Mouse (Mus musculus) MEL (cell line): ENCODE results near the gene Gtpbp6. TPM values are rescaled to one million over a fixed set of nuclear protein-coding genes. Genes with fewer than 3 reads are reported as not detected.

ENCODE experiments used
- DNase-seq: peaks from one replicate; pipeline ENCODE4 v3.0.0; 2011; ENCODE audit warnings: low read depth, low spot score
- H3K27ac ChIP-seq: 2 replicates; pipeline ENCODE4 v1.5.1; 2012; ENCODE audit warnings: low read depth, mild to moderate bottlenecking, control low read depth, low read length, moderate library complexity; ENCODE audit not compliant: control insufficient read depth
- H3K27me3 ChIP-seq, 2 experiments: fragments of 150-350 bp in 1 of 2; sonication (generic) in 1 of 2; 2 replicates each; pipeline ENCODE4 v1.6.1; 2012; ENCODE audit warnings: low read length in 2 of 2, mild to moderate bottlenecking in 2 of 2, improper control_type of control experiment in 1 of 2, moderate library complexity in 1 of 2; ENCODE audit not compliant: insufficient read depth in 2 of 2, control insufficient read depth in 1 of 2
- H3K36me3 ChIP-seq, 2 experiments: 2 replicates each; pipeline ENCODE4 v1.6.1; 2012 to 2014; ENCODE audit warnings: low read length in 2 of 2, improper control_type of control experiment in 1 of 2, inconsistent platforms in 1 of 2, mild to moderate bottlenecking in 1 of 2; ENCODE audit not compliant: insufficient read depth in 2 of 2, control insufficient read depth in 1 of 2
- H3K4me1 ChIP-seq, 2 experiments: fragments of 150-350 bp in 1 of 2; sonication (generic) in 1 of 2; 2 replicates each; pipeline ENCODE4 v1.6.1; 2012; ENCODE audit warnings: low read length in 2 of 2, improper control_type of control experiment in 1 of 2, mild to moderate bottlenecking in 1 of 2; ENCODE audit not compliant: insufficient read depth in 2 of 2, control insufficient read depth in 1 of 2
- H3K4me3 ChIP-seq, 2 experiments: fragments of 150-350 bp in 1 of 2; sonication (generic) in 1 of 2; 2 replicates each; pipeline ENCODE4 v1.5.1; 2012; ENCODE audit warnings: low read depth in 2 of 2, low read length in 2 of 2, mild to moderate bottlenecking in 2 of 2, moderate library complexity in 2 of 2, control low read depth in 1 of 2, improper control_type of control experiment in 1 of 2; ENCODE audit not compliant: control insufficient read depth in 1 of 2, insufficient read depth in 1 of 2
- H3K79me2 ChIP-seq: 2 replicates; pipeline ENCODE4 v1.6.1; 2012; ENCODE audit warnings: mild to moderate bottlenecking, low read length, moderate library complexity; ENCODE audit not compliant: control insufficient read depth, poor library complexity, insufficient read depth
- H3K9ac ChIP-seq: 2 replicates; pipeline ENCODE4 v1.6.1; 2012; ENCODE audit warnings: low read depth, mild to moderate bottlenecking, control low read depth, low read length, moderate library complexity; ENCODE audit not compliant: control insufficient read depth, poor library complexity, severe bottlenecking
- H3K9me3 ChIP-seq: fragments of 150-350 bp; sonication (generic); replicated peaks from 2 replicates; pipeline ENCODE4 v1.6.1; 2012; ENCODE audit warnings: mild to moderate bottlenecking, low read length, improper control_type of control experiment, moderate library complexity; ENCODE audit not compliant: insufficient read depth
- CHD1 ChIP-seq: IDR thresholded peaks from 2 replicates; pipeline ENCODE4 v1.6.1; 2012; ENCODE audit warnings: low read depth, mild to moderate bottlenecking, inconsistent platforms, low read length, improper control_type of control experiment
- CHD2 ChIP-seq: IDR thresholded peaks from 2 replicates; pipeline ENCODE4 v1.6.1; 2011; ENCODE audit warnings: low read length, improper control_type of control experiment
- E2F4 ChIP-seq: IDR thresholded peaks from 2 replicates; pipeline ENCODE4 v1.6.1; 2011; ENCODE audit warnings: low read depth, low read length, improper control_type of control experiment, borderline replicate concordance
- ELF1 ChIP-seq: IDR thresholded peaks from 2 replicates; pipeline ENCODE4 v1.6.1; 2014; ENCODE audit warnings: low read depth, mild to moderate bottlenecking, inconsistent platforms, low read length, improper control_type of control experiment, moderate library complexity
- GABPA ChIP-seq: IDR thresholded peaks from 2 replicates; pipeline ENCODE4 v1.6.1; 2012; ENCODE audit warnings: low read depth, mild to moderate bottlenecking, inconsistent platforms, low read length, improper control_type of control experiment, moderate library complexity
- GATA1 ChIP-seq: IDR thresholded peaks from 2 replicates; pipeline ENCODE4 v1.6.1; 2011; ENCODE audit warnings: low read depth, low read length, improper control_type of control experiment
- JUND ChIP-seq: IDR thresholded peaks from 2 replicates; pipeline ENCODE4 v1.6.1; 2011; ENCODE audit warnings: low read depth, mild to moderate bottlenecking, improper control_type of control experiment, low read length
- MEF2A ChIP-seq: IDR thresholded peaks from 2 replicates; pipeline ENCODE4 v1.6.1; 2014; ENCODE audit warnings: low read depth, mild to moderate bottlenecking, inconsistent platforms, low read length, improper control_type of control experiment; ENCODE audit not compliant: poor library complexity, insufficient replicate concordance, severe bottlenecking; ENCODE audit errors: extremely low read depth
- MYB ChIP-seq: IDR thresholded peaks from 2 replicates; pipeline ENCODE4 v1.6.1; 2011; ENCODE audit warnings: mild to moderate bottlenecking, low read depth, low read length, improper control_type of control experiment
- MYC ChIP-seq: IDR thresholded peaks from 2 replicates; pipeline ENCODE4 v1.6.1; 2011; ENCODE audit warnings: low read depth, mild to moderate bottlenecking, low read length, improper control_type of control experiment, moderate library complexity
- NELFE ChIP-seq: IDR thresholded peaks from 2 replicates; pipeline ENCODE4 v1.6.1; 2011; ENCODE audit warnings: low read depth, low read length, improper control_type of control experiment
- NRF1 ChIP-seq: IDR thresholded peaks from 2 replicates; pipeline ENCODE4 v1.6.1; 2014; ENCODE audit warnings: low read depth, mild to moderate bottlenecking, inconsistent platforms, low read length, improper control_type of control experiment, moderate library complexity; ENCODE audit not compliant: poor library complexity, insufficient read depth, severe bottlenecking
- POLR2A ChIP-seq, 2 experiments: IDR thresholded peaks; 2 replicates each; pipeline ENCODE4 v1.6.1; 2011 to 2012; ENCODE audit warnings: low read length in 2 of 2, mild to moderate bottlenecking in 2 of 2, control low read depth in 1 of 2, improper control_type of control experiment in 1 of 2, low read depth in 1 of 2, moderate library complexity in 1 of 2; ENCODE audit not compliant: control insufficient read depth in 1 of 2, insufficient read depth in 1 of 2, poor library complexity in 1 of 2
- RAD21 ChIP-seq: IDR thresholded peaks from 2 replicates; pipeline ENCODE4 v1.6.1; 2011; ENCODE audit warnings: mild to moderate bottlenecking, low read depth, low read length, improper control_type of control experiment
- TAL1 ChIP-seq: IDR thresholded peaks from 2 replicates; pipeline ENCODE4 v1.6.1; 2012; ENCODE audit warnings: mild to moderate bottlenecking, inconsistent platforms, low read length, moderate library complexity, mixed read lengths
- TCF12 ChIP-seq: IDR thresholded peaks from 2 replicates; pipeline ENCODE4 v1.6.1; 2014; ENCODE audit warnings: low read depth, mild to moderate bottlenecking, inconsistent platforms, low read length, improper control_type of control experiment, moderate library complexity
- UBTF ChIP-seq: IDR thresholded peaks from 2 replicates; pipeline ENCODE4 v1.6.1; 2012; ENCODE audit warnings: low read depth, mild to moderate bottlenecking, inconsistent platforms, low read length, improper control_type of control experiment, moderate library complexity, borderline replicate concordance; ENCODE audit not compliant: insufficient read depth
- USF1 ChIP-seq: IDR thresholded peaks from 2 replicates; pipeline ENCODE4 v1.6.1; 2014; ENCODE audit warnings: low read depth, mild to moderate bottlenecking, inconsistent platforms, low read length, improper control_type of control experiment, moderate library complexity
- ZNF384 ChIP-seq: IDR thresholded peaks from 2 replicates; pipeline ENCODE4 v1.6.1; 2012; ENCODE audit warnings: low read depth, mild to moderate bottlenecking, inconsistent platforms, low read length, improper control_type of control experiment
- polyA plus RNA-seq, 2 experiments: library from polyadenylated mRNA; stranded (reverse) in 1 of 2; unstranded in 1 of 2; fragments of >175 nt in 1 of 2; fragments of >200 nt in 1 of 2; gene quantifications; 2 replicates each; pipeline versions ENCODE4 v1.2.1 to v1.2.4; 2012; ENCODE audit warnings: low replicate concordance in 2 of 2, low read depth in 1 of 2; ENCODE audit not compliant: insufficient read length in 2 of 2, insufficient read depth in 1 of 2, missing spikeins in 1 of 2
- total RNA-seq: library from RNA; depleted of rRNA; stranded (reverse); fragments of 300-350 nt; gene quantifications from 2 replicates; pipeline ENCODE4 v1.2.3, GENCODE M21; 2012

Gtpbp6 gene
- total and polyA plus RNA-seq, 3 experiments: 50.2 to 59.1 TPM; not detected in 1

- no peak for DNase-seq
- Histone ChIP-seq H3K36me3 (peaks cover 0 to 8% of the 10 kb centered on the region in 2 experiments; a peak in 3 of 4 replicates), H3K9ac (peak overlapping the region; percentile 84), H3K79me2 (peaks cover 19% of the 10 kb centered on the region), H3K9me3 (no peaks in the 10 kb centered on the region), H3K27me3 (no peaks in the 10 kb centered on the region), H3K27ac (peak overlapping the region; percentile 63), H3K4me3 (peak overlapping the region; percentile 81 to 87), H3K4me1 (peaks cover 6 to 7% of the 10 kb centered on the region in 2 experiments)
- TF ChIP-seq NRF1: peak; percentile 68
- 0 out of 2 replicates have a peak, but pooled peaks have one; percentile 25 for TF ChIP-seq USF1
- TF ChIP-seq POLR2A (IDR thresholded peaks at IDR 0.05; ENCODE audit: control insufficient read depth in 1 of 2, insufficient read depth in 1 of 2, low read depth in 1 of 2, low read length in 2 of 2, poor library complexity in 1 of 2): no peak
Observed at GRCm38 (mm10) chr5:110106901-110107564, 964 bp downstream of the Gtpbp6 start.

- peaks cover 6 to 7% of the 10 kb centered on the region in 2 experiments for H3K4me1 ChIP-seq
- TF ChIP-seq TCF12 (no peak), POLR2A (IDR thresholded peaks at IDR 0.05; ENCODE audit: control insufficient read depth in 1 of 2, insufficient read depth in 1 of 2, low read depth in 1 of 2, low read length in 2 of 2, poor library complexity in 1 of 2) (0 out of 4 replicates have a peak, but pooled peaks of 1 of the 2 experiments have one; percentile 15)
- TF ChIP-seq, all 39 proteins: peak for 1
- no peak overlapping the region for H3K9ac ChIP-seq
- peaks cover 19% of the 10 kb centered on the region for H3K79me2 ChIP-seq
- peak overlapping the region in 1 of 2 experiments; percentile 81; a peak in 1 of 4 replicates for H3K4me3 ChIP-seq
- H3K27ac ChIP-seq: no peak overlapping the region
- peaks cover 0 to 8% of the 10 kb centered on the region in 2 experiments; a peak in 3 of 4 replicates for H3K36me3 ChIP-seq
- no peaks in the 10 kb centered on the region for H3K9me3 ChIP-seq
- no peaks in the 10 kb centered on the region for H3K27me3 ChIP-seq
- DNase-seq: no peak
Observed at GRCm38 (mm10) chr5:110106140-110106871, 1.7 kb downstream of the Gtpbp6 start.

- H3K9me3 ChIP-seq: no peaks in the 10 kb centered on the region
- H3K27me3 ChIP-seq: no peaks in the 10 kb centered on the region
- peaks cover 19% of the 10 kb centered on the region for H3K79me2 ChIP-seq
- peaks cover 0 to 8% of the 10 kb centered on the region in 2 experiments; a peak in 3 of 4 replicates for H3K36me3 ChIP-seq
- H3K4me1 ChIP-seq: peaks cover 6 to 7% of the 10 kb centered on the region in 2 experiments
- no peak overlapping the region for H3K4me3 ChIP-seq
- TF ChIP-seq MYC (no peak), NELFE (no peak), GABPA (no peak), MEF2A (no peak), E2F4 (no peak), MYB (no peak), ZNF384 (no peak), JUND (no peak), GATA1 (no peak), CHD2 (no peak), ELF1 (no peak), UBTF (no peak), TAL1 (no peak), CHD1 (no peak), RAD21 (no peak)
- TF ChIP-seq, all 39 proteins: peak for 0
- Histone ChIP-seq H3K9ac (no peak overlapping the region), H3K27ac (no peak overlapping the region)
- no peak for DNase-seq
Observed at GRCm38 (mm10) chr5:110104616-110105380, 3.2 kb downstream of the Gtpbp6 start.
